Mouse (Mus musculus): ENCODE measurements around the gene Filip1. TPM values are rescaled to one million over a fixed set of nuclear protein-coding genes. Genes with fewer than 3 reads are reported as not detected.

The Filip1 gene
- polyA plus RNA-seq, 1 experiment from 2014 or later, result 3.5 TPM

- Histone ChIP-seq H3K9me3 (replicated peaks; ENCODE audit: control insufficient read depth, low read length) (no peaks in the 10 kb centered on the region), H3K4me1 (ENCODE audit: control insufficient read depth, insufficient read depth, low read length) (no peaks in the 10 kb centered on the region), H3K27ac (replicated peaks; ENCODE audit: low read depth, low read length) (no peak overlapping the region), H3K4me2 (ENCODE audit: low read depth, low read length) (no peak overlapping the region), H3K36me3 (replicated peaks; ENCODE audit: control insufficient read depth, insufficient read depth, low read depth, low read length) (no peaks in the 10 kb centered on the region), H3K27me3 (ENCODE audit: control insufficient read depth, insufficient read depth, low read length) (no peaks in the 10 kb centered on the region), H3K4me3 (ENCODE audit: low read depth, low read length) (no peak overlapping the region), H3K9ac (replicated peaks; ENCODE audit: low read length) (no peak overlapping the region)
- no peak for DNase-seq (ENCODE audit: low spot score)
- 86% methylated on average over 6 of the region's 6 CpGs for WGBS
- ATAC-seq (replicated peaks; ENCODE audit: insufficient number of reproducible peaks, low FRiP score, low TSS enrichment, low read depth), result no peak
These were observed 15.4 kb downstream of the Filip1 start for GRCm38 (mm10) chr9:79997282-79997681.

GRCm38 (mm10) chr9:79994296-79994695 lies 18.4 kb downstream of the Filip1 start:
- Histone ChIP-seq H3K27ac (replicated peaks; ENCODE audit: low read depth, low read length) (no peak overlapping the region), H3K4me1 (ENCODE audit: control insufficient read depth, insufficient read depth, low read length) (no peaks in the 10 kb centered on the region), H3K27me3 (ENCODE audit: control insufficient read depth, insufficient read depth, low read length) (no peaks in the 10 kb centered on the region), H3K9ac (replicated peaks; ENCODE audit: low read length) (no peak overlapping the region), H3K9me3 (replicated peaks; ENCODE audit: control insufficient read depth, low read length) (no peaks in the 10 kb centered on the region), H3K4me2 (ENCODE audit: low read depth, low read length) (no peak overlapping the region), H3K4me3 (ENCODE audit: low read depth, low read length) (no peak overlapping the region), H3K36me3 (replicated peaks; ENCODE audit: control insufficient read depth, insufficient read depth, low read depth, low read length) (no peaks in the 10 kb centered on the region)
- whole genome bisulfite sequencing, result 94% methylated on average over 5 of the region's 5 CpGs
- DNase-seq (ENCODE audit: low spot score), result no peak
- no peak for ATAC-seq (replicated peaks; ENCODE audit: insufficient number of reproducible peaks, low FRiP score, low TSS enrichment, low read depth)

- no peak for ATAC-seq (replicated peaks; ENCODE audit: insufficient number of reproducible peaks, low FRiP score, low TSS enrichment, low read depth)
These were observed 19.6 kb downstream of the Filip1 start for GRCm38 (mm10) chr9:79993066-79993465.

DNA sequence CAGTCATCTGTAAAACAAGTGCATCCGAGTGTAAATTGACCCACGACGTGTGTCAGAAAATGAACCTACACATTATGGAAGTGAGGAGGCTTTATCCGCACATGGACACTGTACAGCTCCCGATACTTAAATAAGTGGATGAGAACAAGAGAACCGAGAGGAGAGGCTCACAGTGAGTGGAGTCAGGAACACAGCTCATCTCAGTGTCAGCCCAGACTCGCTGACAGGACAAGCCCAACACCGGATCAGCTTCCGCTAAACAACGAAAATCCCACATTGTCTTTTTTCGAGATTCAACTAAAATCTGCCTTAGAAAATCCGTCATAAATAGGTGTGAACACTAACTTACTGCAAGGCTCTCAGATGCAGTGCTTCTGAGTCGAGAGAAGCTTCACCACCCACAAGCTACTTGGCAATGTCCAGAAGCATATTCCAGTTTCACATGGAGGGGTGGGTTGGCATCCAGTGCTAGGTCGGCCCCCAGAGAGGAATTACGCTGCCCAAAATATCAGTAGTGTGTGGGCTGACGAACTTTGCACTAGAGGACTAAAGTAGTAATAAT lies 22.1 kb downstream of the Filip1 start:
- no peak overlapping the region for H3K4me2 ChIP-seq (ENCODE audit: low read depth, low read length)
- H3K36me3 ChIP-seq (replicated peaks; ENCODE audit: control insufficient read depth, insufficient read depth, low read depth, low read length), result no peaks in the 10 kb centered on the region
- no peaks in the 10 kb centered on the region for H3K4me1 ChIP-seq (ENCODE audit: control insufficient read depth, insufficient read depth, low read length)
- no peak overlapping the region for H3K4me3 ChIP-seq (ENCODE audit: low read depth, low read length)
- ATAC-seq (replicated peaks; ENCODE audit: insufficient number of reproducible peaks, low FRiP score, low TSS enrichment, low read depth) (no peak), DNase-seq (ENCODE audit: low spot score) (no peak)
- no peak overlapping the region for H3K9ac ChIP-seq (replicated peaks; ENCODE audit: low read length)
- WGBS, result 84% methylated on average over 16 of the region's 16 CpGs
- H3K27ac ChIP-seq (replicated peaks; ENCODE audit: low read depth, low read length), result no peak overlapping the region
- no peaks in the 10 kb centered on the region for H3K27me3 ChIP-seq (ENCODE audit: control insufficient read depth, insufficient read depth, low read length)
- H3K9me3 ChIP-seq (replicated peaks; ENCODE audit: control insufficient read depth, low read length), result no peaks in the 10 kb centered on the region

More at GRCm38 (mm10) chr9:79993066-79993465, 19.6 kb downstream of the Filip1 start:
- H3K9me3 ChIP-seq (replicated peaks; ENCODE audit: control insufficient read depth, low read length), result no peaks in the 10 kb centered on the region
- WGBS, result 75% methylated on average over 4 of the region's 4 CpGs
- H3K27me3 ChIP-seq (ENCODE audit: control insufficient read depth, insufficient read depth, low read length), result no peaks in the 10 kb centered on the region
- H3K36me3 ChIP-seq (replicated peaks; ENCODE audit: control insufficient read depth, insufficient read depth, low read depth, low read length), result no peaks in the 10 kb centered on the region
- no peak overlapping the region for H3K27ac ChIP-seq (replicated peaks; ENCODE audit: low read depth, low read length)
- no peaks in the 10 kb centered on the region for H3K4me1 ChIP-seq (ENCODE audit: control insufficient read depth, insufficient read depth, low read length)
- no peak overlapping the region for H3K9ac ChIP-seq (replicated peaks; ENCODE audit: low read length)
- no peak overlapping the region for H3K4me2 ChIP-seq (ENCODE audit: low read depth, low read length)
- DNase-seq (ENCODE audit: low spot score), result no peak
- no peak overlapping the region for H3K4me3 ChIP-seq (ENCODE audit: low read depth, low read length)

DNA sequence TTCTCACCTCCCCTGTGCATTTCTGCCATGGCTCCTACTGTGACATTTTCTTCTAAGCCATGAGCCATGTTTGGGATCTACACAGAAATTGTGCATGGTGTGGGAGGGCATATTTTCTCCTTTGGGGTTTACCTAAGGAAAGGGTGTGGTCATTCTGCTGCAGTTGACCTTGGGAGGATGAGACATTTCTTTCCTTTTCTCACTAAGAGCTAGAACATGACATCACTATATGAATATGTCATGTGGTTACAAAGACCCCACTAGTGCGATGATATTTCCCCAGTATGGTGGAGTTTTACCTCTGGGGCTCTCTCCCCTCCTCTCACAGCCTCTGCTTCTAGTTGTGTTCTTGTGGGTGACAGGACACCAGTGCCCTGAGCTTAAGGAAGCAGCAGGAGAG lies 22.9 kb downstream of the Filip1 start:
- DNase-seq (ENCODE audit: low spot score) (no peak), ATAC-seq (replicated peaks; ENCODE audit: insufficient number of reproducible peaks, low FRiP score, low TSS enrichment, low read depth) (no peak)
- H3K9me3 ChIP-seq (replicated peaks; ENCODE audit: control insufficient read depth, low read length), result no peaks in the 10 kb centered on the region
- H3K27ac ChIP-seq (replicated peaks; ENCODE audit: low read depth, low read length), result no peak overlapping the region
- H3K4me3 ChIP-seq (ENCODE audit: low read depth, low read length), result no peak overlapping the region
- 80% methylated on average over 1 of the region's 1 CpGs for WGBS
- H3K4me2 ChIP-seq (ENCODE audit: low read depth, low read length), result no peak overlapping the region
- H3K36me3 ChIP-seq (replicated peaks; ENCODE audit: control insufficient read depth, insufficient read depth, low read depth, low read length), result no peaks in the 10 kb centered on the region
- H3K9ac ChIP-seq (replicated peaks; ENCODE audit: low read length), result no peak overlapping the region
- no peaks in the 10 kb centered on the region for H3K27me3 ChIP-seq (ENCODE audit: control insufficient read depth, insufficient read depth, low read length)
- no peaks in the 10 kb centered on the region for H3K4me1 ChIP-seq (ENCODE audit: control insufficient read depth, insufficient read depth, low read length)

GRCm38 (mm10) chr9:79989061-79989460 lies 23.6 kb downstream of the Filip1 start:
- no peak overlapping the region for H3K27ac ChIP-seq (replicated peaks; ENCODE audit: low read depth, low read length)
- ATAC-seq (replicated peaks; ENCODE audit: insufficient number of reproducible peaks, low FRiP score, low TSS enrichment, low read depth), result no peak
- no peak for DNase-seq (ENCODE audit: low spot score)
- H3K4me3 ChIP-seq (ENCODE audit: low read depth, low read length), result no peak overlapping the region
- H3K27me3 ChIP-seq (ENCODE audit: control insufficient read depth, insufficient read depth, low read length), result no peaks in the 10 kb centered on the region
- H3K9me3 ChIP-seq (replicated peaks; ENCODE audit: control insufficient read depth, low read length), result no peaks in the 10 kb centered on the region
- H3K4me1 ChIP-seq (ENCODE audit: control insufficient read depth, insufficient read depth, low read length), result no peaks in the 10 kb centered on the region
- WGBS, result 79% methylated on average over 1 of the region's 1 CpGs
- no peaks in the 10 kb centered on the region for H3K36me3 ChIP-seq (replicated peaks; ENCODE audit: control insufficient read depth, insufficient read depth, low read depth, low read length)
- H3K4me2 ChIP-seq (ENCODE audit: low read depth, low read length), result no peak overlapping the region
- H3K9ac ChIP-seq (replicated peaks; ENCODE audit: low read length), result no peak overlapping the region

- ATAC-seq (replicated peaks; ENCODE audit: insufficient number of reproducible peaks, low FRiP score, low TSS enrichment, low read depth) (no peak), DNase-seq (ENCODE audit: low spot score) (no peak)
- WGBS, result 80% methylated on average over 10 of the region's 10 CpGs
- Histone ChIP-seq H3K27me3 (ENCODE audit: control insufficient read depth, insufficient read depth, low read length) (no peaks in the 10 kb centered on the region), H3K4me2 (ENCODE audit: low read depth, low read length) (no peak overlapping the region), H3K36me3 (replicated peaks; ENCODE audit: control insufficient read depth, insufficient read depth, low read depth, low read length) (no peaks in the 10 kb centered on the region), H3K27ac (replicated peaks; ENCODE audit: low read depth, low read length) (no peak overlapping the region), H3K9ac (replicated peaks; ENCODE audit: low read length) (no peak overlapping the region), H3K4me3 (ENCODE audit: low read depth, low read length) (no peak overlapping the region), H3K9me3 (replicated peaks; ENCODE audit: control insufficient read depth, low read length) (no peaks in the 10 kb centered on the region), H3K4me1 (ENCODE audit: control insufficient read depth, insufficient read depth, low read length) (no peaks in the 10 kb centered on the region)
These were observed 29.4 kb downstream of the Filip1 start for GRCm38 (mm10) chr9:79983244-79983643.

DNA sequence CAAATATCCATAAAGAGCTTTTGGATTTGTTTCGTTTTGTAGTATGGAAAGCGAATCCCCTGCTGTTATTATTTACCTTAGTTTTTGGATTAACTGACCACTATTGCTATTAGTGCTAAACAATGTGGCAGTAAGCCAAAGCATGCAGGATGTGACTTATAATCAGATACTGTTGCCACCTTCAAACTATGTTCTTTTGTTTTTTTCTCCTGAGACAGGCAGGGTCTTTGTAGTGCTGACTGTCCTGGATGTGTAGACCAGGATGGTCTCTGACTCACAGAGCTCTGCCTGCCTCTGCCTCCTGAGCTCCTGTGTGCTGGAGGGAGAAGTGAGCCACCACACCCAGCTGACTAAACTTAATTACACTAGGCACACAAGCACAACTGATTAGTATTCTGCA lies 33.4 kb downstream of the Filip1 start:
- H3K36me3 ChIP-seq (replicated peaks; ENCODE audit: control insufficient read depth, insufficient read depth, low read depth, low read length), result no peaks in the 10 kb centered on the region
- no peak overlapping the region for H3K4me3 ChIP-seq (ENCODE audit: low read depth, low read length)
- 97% methylated on average over 2 of the region's 2 CpGs for WGBS
- no peak for ATAC-seq (replicated peaks; ENCODE audit: insufficient number of reproducible peaks, low FRiP score, low TSS enrichment, low read depth)
- no peak overlapping the region for H3K9ac ChIP-seq (replicated peaks; ENCODE audit: low read length)
- no peaks in the 10 kb centered on the region for H3K9me3 ChIP-seq (replicated peaks; ENCODE audit: control insufficient read depth, low read length)
- no peak overlapping the region for H3K27ac ChIP-seq (replicated peaks; ENCODE audit: low read depth, low read length)
- no peaks in the 10 kb centered on the region for H3K4me1 ChIP-seq (ENCODE audit: control insufficient read depth, insufficient read depth, low read length)
- H3K4me2 ChIP-seq (ENCODE audit: low read depth, low read length), result no peak overlapping the region
- no peaks in the 10 kb centered on the region for H3K27me3 ChIP-seq (ENCODE audit: control insufficient read depth, insufficient read depth, low read length)
- no peak for DNase-seq (ENCODE audit: low spot score)
